Mouse (Mus musculus) embryonic facial prominence, embryonic 15.5 days (tissue): ENCODE results near the gene Syt8. TPM values are rescaled to one million over a fixed set of nuclear protein-coding genes. Genes with fewer than 3 reads are reported as not detected.
"Not testable (repeated sequence)": the region's sequence is repeated elsewhere in the genome, so short reads cannot be mapped to it uniquely, and the experiment has no call there.

ENCODE experiments used
- ATAC-seq: fragments of 200-750 bp; cut with Nextera tagmentation; 2 replicates; pipeline ENCODE4 v1.8.0; 2017; ENCODE audit warnings: low read depth, moderate TSS enrichment; ENCODE audit not compliant: insufficient number of reproducible peaks, low FRiP score, low TSS enrichment
- H3K27ac ChIP-seq: fragments of 300-500 bp; sonication (generic); replicated peaks from 2 replicates; pipeline ENCODE4 v1.5.1; 2015; ENCODE audit warnings: mild to moderate bottlenecking, inconsistent platforms
- H3K27me3 ChIP-seq: fragments of 300-500 bp; sonication (generic); 2 replicates; pipeline ENCODE4 v1.6.1; 2015; ENCODE audit warnings: inconsistent platforms
- H3K36me3 ChIP-seq: fragments of 300-500 bp; sonication (generic); 2 replicates; pipeline ENCODE4 v1.6.1; 2015; ENCODE audit warnings: mild to moderate bottlenecking, inconsistent platforms
- H3K4me1 ChIP-seq: fragments of 300-500 bp; sonication (generic); 2 replicates; pipeline ENCODE4 v1.6.1; 2015; ENCODE audit warnings: inconsistent platforms
- H3K4me2 ChIP-seq: fragments of 300-500 bp; sonication (generic); replicated peaks from 2 replicates; pipeline ENCODE4 v1.6.1; 2015; ENCODE audit warnings: mild to moderate bottlenecking, inconsistent platforms
- H3K4me3 ChIP-seq: fragments of 300-500 bp; sonication (generic); replicated peaks from 2 replicates; pipeline ENCODE4 v1.5.1; 2015; ENCODE audit warnings: mild to moderate bottlenecking, inconsistent platforms
- H3K9ac ChIP-seq: fragments of 300-500 bp; sonication (generic); 2 replicates; pipeline ENCODE4 v1.6.1; 2015; ENCODE audit warnings: inconsistent platforms
- H3K9me3 ChIP-seq: fragments of 300-500 bp; sonication (generic); replicated peaks from 2 replicates; pipeline ENCODE4 v1.6.1; 2016; ENCODE audit warnings: inconsistent platforms
- WGBS: fragments of 180-500 bp; shearing (Covaris S2); methylation state at CpG from one replicate; pipeline ENCODE4 v1.1.7; 2015; 5-methylcytosine and 5-hydroxymethylcytosine counted together
- polyA plus RNA-seq: library from polyadenylated mRNA; unstranded; fragments of >200 nt; fragmentation: Nextera tagmentation; extraction: Ambion mirVana; gene quantifications from 2 replicates; pipeline ENCODE4 v1.2.1, GENCODE M21; 2015

The Syt8 gene
- polyA plus RNA-seq, 1 experiment from 2014 or later = 4.5 TPM

- H3K9me3 ChIP-seq = no peaks in the 10 kb centered on the region
- no peak overlapping the region for H3K9ac ChIP-seq
- H3K27me3 ChIP-seq = no peaks in the 10 kb centered on the region
- no peak overlapping the region for H3K4me3 ChIP-seq
- H3K4me2 ChIP-seq = no peak overlapping the region
- no peaks in the 10 kb centered on the region for H3K36me3 ChIP-seq
- no peak overlapping the region for H3K27ac ChIP-seq
- ATAC-seq = no peak
- 55% methylated on average over 6 of the region's 6 CpGs for WGBS
- no peaks in the 10 kb centered on the region for H3K4me1 ChIP-seq
These were observed 40.1 kb upstream of the Syt8 start for GRCm38 (mm10) chr7:142394261-142395190.

GRCm38 (mm10) chr7:142395472-142395871, 39.2 kb upstream of the Syt8 start:
- Histone ChIP-seq H3K4me3 (no peak overlapping the region), H3K36me3 (no peaks in the 10 kb centered on the region), H3K27me3 (no peaks in the 10 kb centered on the region), H3K4me2 (no peak overlapping the region), H3K9me3 (no peaks in the 10 kb centered on the region), H3K9ac (no peak overlapping the region), H3K4me1 (no peaks in the 10 kb centered on the region), H3K27ac (no peak overlapping the region)
- no peak for ATAC-seq
- 91% methylated on average over 4 of the region's 4 CpGs for WGBS

DNA sequence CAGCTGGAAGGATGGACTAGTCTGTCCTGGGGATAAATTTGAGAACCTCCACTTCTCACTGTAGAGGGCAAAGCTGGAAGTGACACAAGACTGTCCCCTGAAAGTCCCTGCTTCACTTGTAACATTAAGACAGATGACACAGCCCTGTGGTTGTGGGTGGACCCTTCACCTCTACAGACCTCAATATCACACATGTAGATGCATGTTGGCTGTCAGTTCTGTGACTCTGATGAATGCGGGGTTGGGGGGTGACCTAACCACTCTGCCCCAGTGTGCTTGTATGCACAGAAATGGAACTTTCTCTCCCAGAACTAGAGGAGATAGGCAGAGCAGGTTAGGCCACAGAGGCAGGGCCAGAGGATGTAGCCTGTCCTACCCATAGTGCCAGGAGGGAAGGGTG, 38.0 kb upstream of the Syt8 start:
- WGBS = 96% methylated on average over 1 of the region's 1 CpGs

GRCm38 (mm10) chr7:142398052-142398451, 36.6 kb upstream of the Syt8 start:
- H3K27me3 ChIP-seq = no peaks in the 10 kb centered on the region

More for the DNA sequence above, 38.0 kb upstream of the Syt8 start:
- Histone ChIP-seq H3K9ac (no peak overlapping the region), H3K27ac (no peak overlapping the region), H3K4me2 (no peak overlapping the region), H3K36me3 (no peaks in the 10 kb centered on the region), H3K4me1 (no peaks in the 10 kb centered on the region; the same call in 1 of the 2 replicates), H3K9me3 (no peaks in the 10 kb centered on the region), H3K27me3 (no peaks in the 10 kb centered on the region), H3K4me3 (no peak overlapping the region)
- ATAC-seq = no peak

DNA sequence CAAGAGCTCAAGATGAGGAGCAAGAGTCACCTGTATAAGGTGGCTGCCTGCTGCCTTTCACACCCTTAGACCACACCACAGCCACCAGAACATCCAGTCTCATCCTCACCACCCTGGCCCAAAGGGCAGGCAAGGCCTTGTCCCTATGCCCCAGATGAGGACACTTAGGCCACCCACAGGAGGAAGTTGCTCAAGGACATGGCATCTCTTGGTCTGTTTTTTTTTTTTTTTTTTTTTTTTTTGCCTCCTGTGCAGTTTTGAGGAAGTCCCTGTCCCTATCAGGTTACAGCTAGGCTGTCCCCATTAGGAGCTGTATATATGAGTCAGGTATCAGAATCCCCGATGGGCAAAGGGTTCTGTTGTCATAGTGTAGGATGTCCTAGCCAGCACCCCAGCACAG, 35.4 kb upstream of the Syt8 start:
- H3K4me3 ChIP-seq = no peak overlapping the region
- H3K4me1 ChIP-seq = no peaks in the 10 kb centered on the region; the same call in 1 of the 2 replicates
- H3K4me2 ChIP-seq = no peak overlapping the region
- H3K36me3 ChIP-seq = no peaks in the 10 kb centered on the region
- ATAC-seq = no peak
- H3K27ac ChIP-seq = no peak overlapping the region
- H3K27me3 ChIP-seq = no peaks in the 10 kb centered on the region
- WGBS = 69% methylated on average over 1 of the region's 1 CpGs
- no peak overlapping the region for H3K9ac ChIP-seq
- no peaks in the 10 kb centered on the region for H3K9me3 ChIP-seq

More at GRCm38 (mm10) chr7:142398052-142398451, 36.6 kb upstream of the Syt8 start:
- no peaks in the 10 kb centered on the region; the same call in 1 of the 2 replicates for H3K4me1 ChIP-seq
- WGBS = 37% methylated on average over 2 of the region's 2 CpGs
- no peaks in the 10 kb centered on the region for H3K36me3 ChIP-seq
- no peaks in the 10 kb centered on the region for H3K9me3 ChIP-seq
- H3K27ac ChIP-seq = no peak overlapping the region; the same call in 1 of the 2 replicates
- no peak overlapping the region for H3K4me3 ChIP-seq
- ATAC-seq = no peak
- no peak overlapping the region for H3K9ac ChIP-seq
- H3K4me2 ChIP-seq = no peak overlapping the region

- Histone ChIP-seq H3K36me3 (no peaks in the 10 kb centered on the region), H3K4me2 (no peak overlapping the region), H3K9ac (no peak overlapping the region), H3K9me3 (no peaks in the 10 kb centered on the region), H3K4me3 (no peak overlapping the region), H3K27ac (0 out of 2 replicates have a peak overlapping the region, but pooled peaks have one; percentile 22), H3K4me1 (no peaks in the 10 kb centered on the region; the same call in 1 of the 2 replicates), H3K27me3 (no peaks in the 10 kb centered on the region)
- 0 out of 2 replicates have a peak, but pooled peaks have one; percentile 10 for ATAC-seq
- WGBS = 65% methylated on average over 7 of the region's 7 CpGs
These were observed 34.4 kb upstream of the Syt8 start for GRCm38 (mm10) chr7:142400112-142400749.

- H3K27me3 ChIP-seq = no peaks in the 10 kb centered on the region
- no peak overlapping the region for H3K9ac ChIP-seq
- WGBS = 45% methylated on average over 7 of the region's 7 CpGs
- no peak overlapping the region for H3K4me3 ChIP-seq
- H3K9me3 ChIP-seq = no peaks in the 10 kb centered on the region
- H3K4me1 ChIP-seq = no peaks in the 10 kb centered on the region; the same call in 1 of the 2 replicates
- 0 out of 2 replicates have a peak overlapping the region, but pooled peaks have one; percentile 22 for H3K27ac ChIP-seq
- H3K36me3 ChIP-seq = no peaks in the 10 kb centered on the region
- no peak overlapping the region for H3K4me2 ChIP-seq
- peak; percentile 49 for ATAC-seq
These were observed 33.9 kb upstream of the Syt8 start for GRCm38 (mm10) chr7:142400750-142401142.

DNA sequence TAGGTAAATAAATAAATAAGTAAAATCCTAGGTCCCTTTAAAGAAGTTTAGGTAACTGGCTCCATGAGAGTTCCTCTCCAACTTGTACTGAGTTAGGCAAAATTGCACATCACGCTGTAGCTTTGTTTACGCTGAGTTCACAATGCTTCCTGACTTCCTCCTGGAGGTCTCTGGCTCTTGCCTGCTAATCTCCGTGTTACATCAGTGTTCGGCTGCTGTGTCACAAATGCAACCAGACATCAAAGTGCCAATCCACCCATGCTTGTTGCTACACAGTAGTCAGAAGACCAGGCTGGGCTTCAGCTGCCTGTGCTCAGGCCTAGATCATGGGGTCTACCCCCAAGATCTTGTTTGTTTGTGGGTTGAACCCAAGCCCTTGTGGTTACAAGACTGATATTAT, 31.1 kb upstream of the Syt8 start:
- Histone ChIP-seq H3K4me2 (no peak overlapping the region), H3K4me3 (no peak overlapping the region), H3K36me3 (no peaks in the 10 kb centered on the region), H3K27ac (no peak overlapping the region), H3K27me3 (no peaks in the 10 kb centered on the region), H3K9ac (no peak overlapping the region), H3K9me3 (no peaks in the 10 kb centered on the region), H3K4me1 (no peaks in the 10 kb centered on the region; the same call in 1 of the 2 replicates)
- 73% methylated on average over 4 of the region's 4 CpGs for WGBS
- no peak for ATAC-seq

DNA sequence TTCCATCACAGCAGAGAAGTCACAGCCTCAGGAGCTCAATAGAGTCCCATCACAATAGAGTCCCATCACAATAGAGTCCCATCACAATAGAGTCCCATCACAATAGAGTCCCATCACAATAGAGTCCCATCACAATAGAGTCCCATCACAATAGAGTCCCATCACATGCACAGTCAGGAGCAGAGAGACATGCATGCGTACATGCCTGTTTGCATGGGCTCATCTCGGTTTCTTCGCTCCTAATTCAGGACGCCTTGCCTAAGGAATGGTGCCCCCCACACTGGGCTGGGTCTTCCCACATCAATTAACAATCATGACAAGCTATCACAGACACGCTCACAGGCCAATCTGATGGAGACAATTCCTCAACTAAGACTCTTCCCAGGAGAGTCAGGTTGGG, 29.5 kb upstream of the Syt8 start:
- ATAC-seq = not testable (repeated sequence)

GRCm38 (mm10) chr7:142407935-142408334, 26.7 kb upstream of the Syt8 start:
- no peak for ATAC-seq
- H3K9me3 ChIP-seq = no peaks in the 10 kb centered on the region
- no peaks in the 10 kb centered on the region for H3K27me3 ChIP-seq
- no peak overlapping the region for H3K27ac ChIP-seq
- no peak overlapping the region for H3K4me2 ChIP-seq
- H3K4me1 ChIP-seq = no peaks in the 10 kb centered on the region
- no peak overlapping the region for H3K4me3 ChIP-seq
- H3K9ac ChIP-seq = no peak overlapping the region
- H3K36me3 ChIP-seq = no peaks in the 10 kb centered on the region
- 58% methylated on average over 4 of the region's 4 CpGs for WGBS

More for the DNA sequence above, 29.5 kb upstream of the Syt8 start:
- not testable (repeated sequence) for H3K4me3 ChIP-seq, H3K9ac ChIP-seq, H3K9me3 ChIP-seq, H3K4me1 ChIP-seq, H3K4me2 ChIP-seq, H3K27ac ChIP-seq, H3K36me3 ChIP-seq, H3K27me3 ChIP-seq
- WGBS = 90% methylated on average over 5 of the region's 5 CpGs

- no peak overlapping the region for H3K4me3 ChIP-seq
- no peaks in the 10 kb centered on the region for H3K9me3 ChIP-seq
- no peak for ATAC-seq
- no peaks in the 10 kb centered on the region for H3K36me3 ChIP-seq
- H3K4me1 ChIP-seq = no peaks in the 10 kb centered on the region
- no peaks in the 10 kb centered on the region for H3K27me3 ChIP-seq
- no peak overlapping the region for H3K9ac ChIP-seq
- no peak overlapping the region for H3K27ac ChIP-seq
- 88% methylated on average over 8 of the region's 8 CpGs for WGBS
- H3K4me2 ChIP-seq = no peak overlapping the region
These were observed 26.0 kb upstream of the Syt8 start for GRCm38 (mm10) chr7:142408686-142409085.
